Mouse (Mus musculus): Measurements from ENCODE around the gene Krt8.

Gene Krt8

DNA sequence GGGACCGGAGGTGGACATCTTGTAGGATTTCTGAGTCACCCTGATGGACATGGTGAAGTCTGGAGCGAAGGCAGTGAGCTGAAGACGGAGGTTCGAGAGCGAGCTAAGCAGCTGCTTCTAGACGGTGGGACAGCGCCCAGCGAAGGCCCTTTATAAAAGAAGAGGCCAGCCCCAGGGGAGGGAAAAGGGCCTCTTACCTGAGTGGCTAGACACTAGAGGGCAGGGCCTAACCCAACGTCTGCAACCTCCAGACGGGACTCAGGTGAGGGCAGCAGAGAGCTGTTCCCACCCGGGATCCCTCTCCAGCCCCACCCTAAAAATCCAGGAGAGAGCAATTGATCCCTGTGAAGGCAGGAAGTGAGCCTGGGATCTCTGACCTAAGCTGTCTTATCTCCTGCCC, at the start of gene Krt8:
Gene Krt8 (minus strand): TSS at position 294 of the 400 bp plus-strand sequence.
- DNase-seq = peak; percentile 85

DNA sequence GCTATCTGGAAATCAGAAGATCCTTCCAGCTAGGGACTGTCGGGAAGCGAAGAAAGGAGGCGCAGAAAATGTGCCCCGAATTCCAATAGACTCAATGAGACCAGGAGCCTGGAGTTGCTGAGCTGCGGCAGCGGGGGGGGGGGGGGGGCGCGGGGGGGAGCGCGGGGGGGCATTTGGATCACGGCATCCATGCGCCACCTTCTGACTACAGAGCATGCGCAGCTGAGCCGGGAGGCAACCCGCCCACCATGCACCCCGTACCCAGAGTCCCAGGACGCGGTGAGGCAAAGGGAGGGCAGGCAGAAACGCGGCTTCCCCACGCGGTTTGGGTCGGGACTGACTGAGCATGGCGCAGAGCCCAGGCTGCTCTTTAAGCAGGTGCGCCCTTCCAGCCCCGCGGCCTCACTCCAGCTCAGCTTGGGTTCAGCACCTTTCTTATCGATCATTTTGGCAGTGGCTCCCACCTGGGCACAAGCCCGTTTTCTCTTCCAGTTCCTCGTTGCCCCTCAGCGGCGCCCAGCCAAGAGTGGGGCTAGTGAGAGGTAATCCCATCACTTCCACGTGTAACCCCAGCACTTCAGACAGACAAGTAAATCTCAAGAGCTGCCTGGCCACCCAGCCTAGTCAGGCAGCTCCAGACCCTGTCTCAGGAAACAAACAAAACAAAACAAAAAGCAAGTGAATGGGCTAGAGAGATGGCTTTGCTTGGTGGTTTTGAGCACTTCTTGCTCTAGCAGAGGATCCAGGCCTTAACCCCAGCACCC, 47.8 kb upstream of the Krt8 start:
- DNase-seq = peak; percentile 77

DNA sequence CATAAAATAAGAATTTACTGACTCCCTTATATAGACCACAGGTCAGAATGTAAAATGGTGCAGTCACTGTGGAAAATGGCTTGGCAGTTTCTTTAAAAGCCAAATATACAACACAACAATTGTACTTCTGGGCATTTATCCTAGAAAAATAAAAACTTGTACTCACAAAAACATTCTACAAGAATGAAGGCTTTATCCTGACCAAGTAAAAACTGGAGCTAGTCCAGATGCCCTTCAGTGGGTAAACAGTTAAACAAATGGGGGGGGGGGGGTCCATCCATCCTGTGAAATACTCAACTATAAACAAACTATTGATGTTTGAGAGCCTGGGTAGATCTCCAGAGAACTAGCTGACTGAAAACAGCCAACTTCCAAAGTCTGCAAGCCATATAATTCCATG, 45.6 kb upstream of the Krt8 start:
- DNase-seq = no peak

DNA sequence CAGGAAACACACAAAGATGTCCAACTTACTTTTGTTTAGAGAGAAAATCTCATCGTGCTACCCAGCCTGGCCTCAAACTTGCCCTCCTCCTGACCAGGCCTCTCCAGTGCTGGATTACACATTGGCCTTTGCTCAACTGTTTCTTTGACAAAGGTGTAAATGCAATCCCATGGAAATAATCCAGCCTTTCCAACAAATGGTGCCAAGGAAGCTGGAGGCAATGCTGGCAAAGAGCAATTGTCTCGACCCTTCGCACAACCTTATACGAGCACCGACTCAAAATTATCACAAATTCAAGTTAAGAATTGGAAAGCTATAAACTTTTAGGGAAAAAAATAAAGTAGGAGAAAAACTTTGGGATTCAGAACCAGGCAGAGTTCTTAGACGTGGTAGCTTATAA, 43.7 kb upstream of the Krt8 start:
- no peak for DNase-seq

DNA sequence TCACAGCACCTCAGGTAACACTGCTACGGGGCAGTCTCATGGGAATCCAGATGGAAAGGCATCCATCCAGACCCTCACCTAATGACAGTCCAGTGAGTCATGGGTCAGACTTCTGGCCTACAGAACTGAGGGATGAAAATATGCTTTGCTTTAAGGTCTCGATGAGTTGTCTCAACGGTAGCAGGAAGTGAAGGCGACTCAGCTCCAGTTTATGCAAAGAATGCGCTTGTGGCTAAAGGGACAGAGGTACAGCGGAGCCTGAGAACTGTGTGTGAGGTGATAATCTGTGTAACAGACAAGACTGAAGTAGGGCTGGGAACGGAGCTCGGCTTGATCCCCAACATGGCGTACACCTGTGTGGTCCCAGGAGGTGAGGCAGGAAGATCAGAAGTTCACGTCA, 41.4 kb upstream of the Krt8 start:
- no peak for DNase-seq

DNA sequence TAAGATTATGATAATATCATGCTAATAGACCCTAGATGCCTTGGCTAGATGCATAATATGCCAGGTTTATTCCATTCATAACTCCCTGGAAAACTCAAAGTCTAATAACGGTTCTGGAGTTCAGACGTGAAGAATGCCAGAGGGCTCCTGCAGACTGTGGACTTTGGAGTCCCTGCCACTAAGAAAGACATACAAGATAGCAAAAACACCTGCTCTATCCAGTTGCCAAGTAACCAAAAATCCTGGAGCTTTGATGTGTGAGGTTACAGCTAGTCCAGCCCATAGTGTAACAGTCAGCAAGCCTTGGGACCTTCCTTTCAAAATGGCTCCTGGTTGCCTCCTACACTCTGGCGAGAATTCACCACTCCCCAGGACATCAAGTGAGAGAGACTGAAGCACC, 40.5 kb upstream of the Krt8 start:
- no peak for DNase-seq

DNA sequence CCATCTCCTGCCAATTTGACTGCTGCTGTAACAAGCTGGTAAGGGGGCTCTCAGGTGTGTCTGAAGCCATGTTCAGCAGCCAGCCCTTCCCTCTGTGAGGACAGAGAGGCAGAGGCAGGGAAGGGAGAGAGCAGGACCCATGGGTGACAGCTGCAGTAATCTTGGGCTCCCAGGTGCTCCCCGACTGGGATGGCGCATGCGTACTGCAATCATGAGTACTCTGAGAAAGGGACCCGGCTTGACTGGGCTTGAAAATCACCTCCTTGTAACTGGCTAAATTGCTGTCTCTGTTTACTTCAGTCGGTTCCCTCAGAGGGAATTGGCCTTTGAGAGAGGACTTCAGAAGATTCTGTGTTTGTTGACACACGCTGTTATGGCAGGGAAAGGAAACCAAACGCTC, 37.7 kb upstream of the Krt8 start:
- DNase-seq = peak; percentile 19

DNA sequence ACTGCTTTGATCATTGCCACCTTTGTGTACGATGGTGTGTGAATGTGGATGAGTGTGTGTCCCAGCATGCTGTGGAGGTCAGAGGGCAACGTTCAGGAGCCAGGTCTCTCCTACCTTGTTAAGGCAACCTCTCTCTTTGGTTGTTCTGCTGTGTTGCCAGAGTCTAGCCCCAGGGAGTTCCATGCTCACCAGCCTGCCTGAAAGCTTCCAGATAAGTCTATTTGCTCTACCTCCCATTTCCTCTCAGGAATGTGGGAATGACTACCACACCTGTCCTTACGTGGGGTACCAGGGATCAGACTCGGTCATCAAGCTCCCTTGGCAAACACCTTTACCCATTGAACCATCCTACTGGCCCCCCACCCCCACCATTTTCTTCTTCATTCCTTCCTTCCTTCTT, 36.0 kb upstream of the Krt8 start:
- DNase-seq = no peak

DNA sequence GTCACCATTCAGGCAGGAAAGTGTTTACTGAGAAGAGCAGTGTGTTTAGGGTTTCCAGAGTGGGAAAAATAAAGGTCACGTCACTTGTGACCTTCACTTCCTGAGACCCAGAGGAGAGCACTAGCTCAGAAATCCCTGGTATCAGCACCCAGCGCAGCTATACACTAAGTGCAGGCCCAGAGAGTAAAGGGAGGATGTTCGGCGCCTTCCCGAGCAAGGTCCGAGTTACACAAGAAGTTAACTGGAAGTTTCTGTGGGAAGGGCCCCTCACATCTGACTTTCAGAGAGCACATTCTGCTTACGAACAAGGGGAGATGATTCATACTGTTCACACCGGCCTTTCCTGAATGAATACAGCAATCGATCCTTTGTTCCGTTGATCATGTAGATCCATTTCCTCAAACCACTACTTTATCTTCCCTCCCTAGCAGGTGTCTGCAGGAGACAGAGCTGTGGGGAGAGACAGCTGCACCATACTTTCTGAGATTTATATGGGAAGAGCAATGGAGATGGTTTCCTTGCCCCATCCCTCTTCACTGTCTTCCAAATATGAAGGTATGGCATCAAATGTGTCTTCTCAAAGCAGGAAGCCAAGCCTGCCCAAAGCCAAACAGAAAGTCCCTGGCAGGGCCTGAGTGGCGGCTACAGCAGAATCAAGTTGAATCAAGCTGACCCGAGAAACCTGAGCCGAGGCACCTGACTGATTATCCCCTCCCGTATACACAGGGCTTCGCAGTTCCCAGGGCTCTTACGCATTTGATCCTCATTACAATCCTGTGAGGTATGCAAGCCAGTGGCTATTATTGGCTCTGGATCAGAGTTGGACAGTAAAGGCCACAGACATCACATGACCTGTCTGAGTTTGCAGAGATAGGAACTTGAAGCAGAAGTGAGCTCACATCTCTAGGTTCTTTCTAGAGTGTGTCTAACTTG, 30.1 kb upstream of the Krt8 start:
- no peak for DNase-seq

DNA sequence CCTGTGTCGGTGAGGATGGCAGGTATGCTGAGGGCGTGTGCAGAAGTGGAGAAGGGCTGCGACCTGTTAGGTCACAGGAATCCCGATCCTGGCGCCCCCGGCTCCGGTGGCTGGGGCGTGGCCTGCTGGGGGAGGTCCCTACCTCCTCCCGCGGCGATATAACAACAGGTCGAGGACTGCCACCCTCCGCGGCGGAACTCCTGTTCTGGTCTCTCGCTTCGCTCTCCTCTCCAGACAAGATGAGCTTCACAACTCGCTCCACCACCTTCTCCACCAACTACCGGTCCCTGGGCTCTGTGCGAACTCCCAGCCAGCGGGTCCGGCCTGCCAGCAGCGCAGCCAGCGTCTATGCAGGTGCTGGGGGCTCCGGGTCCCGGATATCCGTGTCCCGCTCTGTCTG, 23.8 kb upstream of the Krt8 start, which contains the start of gene Krt18:
Gene Krt18 (plus strand): TSS at position 141 of the 400 bp plus-strand sequence.
- peak; percentile 56 for DNase-seq

DNA sequence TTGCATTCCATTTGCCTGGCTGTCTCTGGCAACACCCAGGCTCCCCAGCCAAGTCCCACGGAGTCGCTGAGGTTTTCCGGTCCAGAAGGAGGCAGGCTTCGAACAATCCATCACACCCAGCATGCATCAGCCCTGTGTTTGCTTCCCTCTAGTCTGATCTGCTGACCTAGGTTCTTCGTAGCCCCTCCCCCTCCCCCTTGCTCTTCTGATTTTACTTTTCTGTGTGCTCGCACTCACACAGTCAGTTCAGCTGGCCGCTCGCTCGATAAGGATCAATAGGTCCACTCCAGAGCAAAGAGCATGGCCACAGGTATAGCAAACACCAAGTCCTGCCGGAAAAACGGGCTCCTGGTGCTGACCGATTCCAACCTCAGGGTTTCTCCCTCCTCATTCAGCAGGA, 22.1 kb upstream of the Krt8 start:
- DNase-seq = no peak

DNA sequence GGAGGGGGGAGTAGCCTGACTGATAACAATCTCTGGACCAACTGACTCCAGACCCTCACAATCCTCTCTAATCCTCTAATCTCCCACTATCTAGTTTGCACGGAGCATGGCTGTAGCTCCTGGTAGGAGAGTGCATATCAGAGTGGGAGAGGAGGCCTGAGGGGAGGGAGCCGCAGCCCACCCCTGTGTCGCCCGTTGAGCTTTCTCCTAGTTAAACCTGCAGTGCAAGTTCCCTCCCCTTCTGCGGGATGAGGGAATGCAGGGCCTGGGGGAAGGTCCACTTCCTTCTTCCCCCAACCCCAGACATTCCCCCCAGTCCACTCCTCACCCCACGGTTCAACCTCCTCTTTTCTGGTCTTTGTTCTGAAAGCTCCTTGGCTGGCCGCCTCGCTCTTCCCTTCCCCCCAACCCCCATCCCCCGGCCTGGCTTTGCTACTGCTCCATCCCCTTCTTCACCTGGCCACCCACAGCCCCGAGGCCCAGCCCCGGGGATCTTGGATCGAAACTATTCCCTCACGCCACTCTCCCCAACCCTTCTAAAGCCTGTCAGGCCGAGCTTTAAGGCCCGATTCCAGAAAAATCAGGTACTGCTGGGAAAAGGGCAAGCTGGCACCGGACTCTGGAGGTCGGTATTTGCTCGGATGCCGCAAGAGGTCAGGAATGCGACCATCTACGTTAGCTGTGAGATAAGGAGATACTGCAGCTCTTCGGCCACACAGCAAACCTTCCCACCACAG, 21.0 kb upstream of the Krt8 start:
- DNase-seq = peak; percentile 37

DNA sequence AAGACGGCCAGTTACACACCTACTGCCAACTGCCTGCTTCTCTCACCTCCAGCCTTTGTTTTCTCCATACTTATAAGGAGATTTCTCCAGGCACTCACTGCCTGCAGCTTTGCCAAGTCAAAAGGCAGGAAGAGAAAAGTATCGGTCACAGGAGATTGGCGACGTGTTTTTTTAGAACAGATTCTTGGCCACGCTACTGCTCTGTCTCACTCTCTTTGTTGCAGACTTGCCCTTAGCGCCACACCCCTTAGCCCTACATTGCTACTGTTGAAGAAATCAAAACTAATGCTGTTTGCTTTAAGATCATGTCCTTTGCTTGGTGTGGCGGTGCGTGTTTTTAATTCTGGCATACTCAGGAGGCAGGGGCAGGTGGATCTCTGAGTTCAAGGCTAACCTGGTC, 19.6 kb upstream of the Krt8 start:
- no peak for DNase-seq

DNA sequence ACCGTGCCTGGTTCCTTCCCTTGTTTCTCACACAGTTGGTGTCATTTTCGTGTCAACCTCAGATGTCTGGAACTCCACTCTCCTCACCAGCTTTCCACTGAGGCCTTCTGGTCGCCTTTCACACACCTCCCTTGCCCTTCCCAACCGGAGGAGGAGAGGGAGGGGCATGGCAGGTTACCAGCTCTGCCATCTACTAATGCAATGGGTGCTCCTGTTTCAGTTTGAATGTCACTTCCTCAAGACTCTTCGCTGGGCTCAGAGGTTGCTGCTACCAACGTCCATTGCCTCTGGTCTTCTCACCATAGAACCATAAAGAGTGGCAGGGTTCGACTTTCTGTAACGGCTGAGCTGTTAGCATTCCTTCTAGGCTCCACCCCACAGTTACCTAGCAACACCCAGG, 18.2 kb upstream of the Krt8 start:
- no peak for DNase-seq

DNA sequence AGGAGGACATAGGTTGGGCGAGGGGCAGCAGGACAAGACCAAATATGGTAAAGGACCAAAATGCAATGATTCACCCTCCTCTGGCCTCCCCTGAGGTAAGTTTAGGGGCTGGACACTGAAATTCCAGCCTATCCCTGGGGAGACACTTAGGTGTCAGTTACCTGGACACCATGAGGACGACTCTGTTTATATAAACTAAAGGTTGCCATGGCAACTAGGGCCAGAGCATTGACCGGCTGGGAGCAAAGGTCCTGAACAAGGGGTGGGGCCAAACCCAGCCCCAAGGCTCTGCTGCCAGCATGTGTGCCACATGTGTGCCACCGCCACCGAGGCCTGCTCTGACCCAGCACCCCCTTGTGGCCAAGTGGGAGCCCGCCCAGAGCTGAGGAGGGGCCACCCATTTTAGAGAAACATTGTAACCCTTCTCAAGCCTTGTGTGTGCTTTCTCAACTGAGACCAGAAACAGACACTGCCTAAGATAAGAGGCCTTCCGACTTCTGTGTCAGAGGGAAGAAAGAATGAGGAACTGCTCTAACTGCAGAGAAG, 13.7 kb upstream of the Krt8 start:
- DNase-seq = peak; percentile 87

DNA sequence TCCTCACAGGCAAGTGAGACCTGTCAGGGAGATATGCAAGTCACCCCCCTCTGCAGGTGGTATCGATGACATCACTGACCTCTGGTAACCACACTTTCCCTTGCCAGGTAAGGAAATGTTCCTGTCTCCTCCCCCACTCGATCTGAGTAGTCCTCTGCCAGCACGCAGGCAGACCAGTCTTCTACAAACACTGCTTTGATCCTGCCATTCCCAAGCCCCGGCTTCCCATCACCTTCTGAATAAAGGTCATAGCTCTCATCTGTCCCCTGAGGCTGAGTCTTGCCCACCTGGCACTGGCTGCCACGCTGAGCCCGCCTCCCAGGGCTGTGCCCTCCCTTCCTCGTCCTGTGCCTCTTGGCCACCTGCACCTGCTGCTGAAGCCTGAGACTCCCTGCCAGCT, 12.5 kb upstream of the Krt8 start:
- DNase-seq = peak; percentile 39

DNA sequence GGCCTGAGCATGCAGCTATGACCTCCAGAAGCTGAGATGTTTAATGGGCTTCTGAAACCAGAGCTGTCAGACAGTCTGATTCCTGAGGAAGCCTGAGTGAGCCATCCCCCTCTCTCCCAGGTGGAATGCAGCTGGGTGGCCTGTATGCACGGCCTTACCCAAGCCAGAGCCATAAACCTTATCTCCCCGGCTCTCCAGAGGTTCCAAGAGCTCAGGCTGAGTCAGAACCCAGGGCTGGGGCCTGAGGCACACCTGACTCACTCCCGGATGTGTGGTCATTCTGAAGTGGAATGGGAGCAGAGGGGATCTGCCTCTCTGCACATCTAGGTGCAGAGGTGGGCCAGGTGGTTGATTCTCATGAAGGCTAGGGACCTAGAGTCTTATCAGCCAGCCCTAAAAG, 11.8 kb upstream of the Krt8 start:
- DNase-seq = no peak

DNA sequence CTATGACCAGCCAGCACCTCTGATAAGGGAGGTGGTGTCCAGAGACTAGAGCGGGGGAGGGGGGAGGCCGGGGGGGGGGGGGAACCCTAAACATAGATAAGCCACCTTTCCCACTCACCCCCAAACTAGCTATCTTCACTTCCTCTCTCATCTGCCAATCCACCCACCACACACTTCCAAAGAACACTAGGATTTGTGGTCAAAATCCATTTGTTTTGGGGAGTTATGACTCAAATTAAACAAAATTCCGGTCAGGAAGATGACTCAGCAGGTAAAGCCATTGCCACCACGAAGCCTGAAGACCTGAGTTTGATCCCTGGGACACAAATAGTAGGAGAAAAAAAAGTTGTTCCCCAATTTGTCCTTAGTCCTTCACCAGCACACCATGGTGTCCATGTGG, 10.6 kb upstream of the Krt8 start:
- DNase-seq = no peak

DNA sequence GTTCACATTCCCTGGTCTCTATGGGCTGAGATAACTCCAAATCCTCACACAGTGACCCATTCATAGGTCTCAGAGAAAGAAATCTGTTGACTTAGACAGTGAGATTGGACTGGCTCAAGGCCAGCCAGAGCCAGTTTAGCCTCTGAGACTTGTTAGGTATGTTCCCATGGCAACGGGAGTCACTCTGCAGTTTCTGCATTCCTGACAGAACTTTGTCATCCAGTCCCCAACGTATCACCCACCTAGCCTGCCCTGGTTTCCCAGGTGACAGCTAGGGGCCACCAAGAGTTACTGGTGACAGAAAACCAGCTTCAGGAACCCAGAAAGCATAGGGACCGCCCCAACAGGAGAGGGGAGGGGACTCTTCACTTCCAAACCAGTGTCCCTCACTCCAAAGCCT, 9.4 kb upstream of the Krt8 start:
- DNase-seq = peak; percentile 79

DNA sequence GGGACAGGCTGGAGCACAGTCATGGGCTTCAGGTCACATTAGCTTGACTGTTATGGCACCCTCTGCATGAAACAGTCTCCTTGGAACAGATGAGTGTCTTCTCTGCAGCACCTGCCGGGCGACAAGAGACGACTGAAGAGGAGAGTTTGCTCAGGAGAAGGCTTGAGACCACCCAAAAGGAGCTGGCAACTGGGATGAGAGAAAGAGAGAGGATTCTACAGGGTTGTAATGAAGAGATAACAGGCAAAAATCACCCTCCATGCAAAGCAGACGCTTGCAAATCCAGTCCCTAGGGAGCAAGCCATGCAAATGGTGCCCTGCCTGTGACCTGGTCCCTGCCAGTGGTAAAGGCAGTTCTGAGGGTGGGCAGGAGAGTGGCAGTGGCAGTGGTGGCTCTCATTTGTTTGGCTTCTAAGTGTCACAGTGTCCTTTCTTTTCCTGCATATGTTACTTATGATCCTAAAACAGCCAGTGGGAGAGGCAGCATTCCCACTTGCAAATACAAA, 8.0 kb upstream of the Krt8 start:
- no peak for DNase-seq

DNA sequence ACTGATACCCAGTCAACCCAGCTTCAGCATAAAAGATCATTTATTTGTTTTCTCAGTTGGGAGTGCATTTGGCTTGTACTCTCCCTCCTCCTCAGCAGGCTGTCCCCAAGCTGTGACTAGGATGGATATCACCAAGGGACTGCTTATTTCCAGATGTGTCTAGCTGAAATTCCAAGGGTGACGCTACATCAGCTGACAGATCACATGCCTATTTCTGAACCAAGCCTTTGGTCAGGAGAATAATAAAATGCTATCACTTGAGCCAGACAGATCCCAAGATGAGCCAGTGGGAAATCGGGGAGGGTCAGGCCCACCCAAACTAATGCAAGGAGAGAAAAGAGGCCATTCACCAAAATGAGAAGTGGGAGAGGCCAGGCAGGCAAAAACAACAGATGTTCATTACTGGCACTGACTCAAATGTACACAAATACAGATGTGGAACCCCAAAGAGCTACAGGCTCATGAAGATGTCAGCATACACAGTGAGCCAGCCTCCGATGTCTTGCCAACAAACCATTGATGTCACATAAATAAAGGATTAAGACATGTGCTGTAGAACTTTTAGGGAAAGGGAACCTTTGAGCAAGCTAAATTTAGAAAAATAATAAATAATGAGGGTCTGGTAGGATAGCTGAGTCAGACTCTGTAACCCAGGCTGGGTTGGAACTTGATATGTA, 6.4 kb upstream of the Krt8 start:
- no peak for DNase-seq
